Mouse (Mus musculus) ES-E14 (cell line): ENCODE data around the gene Dvl3.

Source experiments
- HCFC1 ChIP-seq: IDR thresholded peaks from 2 replicates; pipeline ENCODE4 v1.6.1; 2012; ENCODE audit warnings: low read length, inconsistent platforms, borderline replicate concordance; ENCODE audit not compliant: insufficient read depth
- MAFK ChIP-seq: IDR thresholded peaks from 2 replicates; pipeline ENCODE4 v1.6.1; 2014; ENCODE audit warnings: mild to moderate bottlenecking, low read depth, low read length, inconsistent platforms; ENCODE audit not compliant: insufficient read depth
- ZC3H11A ChIP-seq: IDR thresholded peaks from 2 replicates; pipeline ENCODE4 v1.6.1; 2012; ENCODE audit warnings: low read depth, mild to moderate bottlenecking, inconsistent platforms, low read length, borderline replicate concordance
- ZNF384 ChIP-seq: IDR thresholded peaks from 2 replicates; pipeline ENCODE4 v1.6.1; 2012; ENCODE audit warnings: low read depth, low read length, inconsistent platforms

- no peak for TF ChIP-seq ZNF384
- TF ChIP-seq HCFC1, result no peak
- TF ChIP-seq ZC3H11A, result no peak
- TF ChIP-seq MAFK, result no peak
Measured at GRCm38 (mm10) chr16:20536081-20536665, 19.4 kb downstream of the Dvl3 start.
